Mouse (Mus musculus): ENCODE measurements around the gene C8a. TPM values are rescaled to one million over a fixed set of nuclear protein-coding genes. Genes with fewer than 3 reads are reported as not detected.

C8a gene
- polyA plus RNA-seq, 1 experiment, result not detected

GRCm38 (mm10) chr4:104869581-104869980, 6.6 kb downstream of the C8a start:
- H3ac ChIP-seq (ENCODE audit: control insufficient read depth, insufficient read length), result no peak overlapping the region
- no peaks in the 10 kb centered on the region for H3K27me3 ChIP-seq (ENCODE audit: control insufficient read depth, insufficient read depth, insufficient read length)
- no peak overlapping the region for H3K4me3 ChIP-seq
- TF ChIP-seq E2F4 (IDR thresholded peaks at IDR 0.05; ENCODE audit: insufficient read depth) (no peak), TCF12 (IDR thresholded peaks at IDR 0.05; ENCODE audit: insufficient read depth, poor library complexity, severe bottlenecking) (no peak), POLR2A (IDR thresholded peaks at IDR 0.05; ENCODE audit: insufficient read length, low read depth) (no peak), POLR2AphosphoS2 (IDR thresholded peaks at IDR 0.05; ENCODE audit: insufficient read length, low read depth) (no peak), MYOD1 (IDR thresholded peaks at IDR 0.05; ENCODE audit: control insufficient read depth in 1 of 3, insufficient read length in 2 of 3, low read depth in 2 of 3) (no peak), MAX (IDR thresholded peaks at IDR 0.05; ENCODE audit: low read depth) (no peak), SRF (IDR thresholded peaks at IDR 0.05; ENCODE audit: control insufficient read depth, insufficient read length, low read depth) (no peak), TCF3 (IDR thresholded peaks at IDR 0.05; ENCODE audit: insufficient read length, low read depth) (no peak), REST (IDR thresholded peaks at IDR 0.05; ENCODE audit: insufficient read depth, insufficient read length) (no peak), CEBPB (IDR thresholded peaks at IDR 0.05; ENCODE audit: insufficient read depth, poor library complexity, severe bottlenecking) (no peak), MYOG (IDR thresholded peaks at IDR 0.05; ENCODE audit: control insufficient read depth in 1 of 3, insufficient read depth in 1 of 3, insufficient read length in 2 of 3, low read depth in 2 of 3) (no peak), USF1 (IDR thresholded peaks at IDR 0.05; ENCODE audit: low read depth) (no peak)
- no peaks in the 10 kb centered on the region for H3K36me3 ChIP-seq (ENCODE audit: control insufficient read depth, insufficient read depth)
- H3K79me2 ChIP-seq (ENCODE audit: control insufficient read depth, insufficient read depth), result no peaks in the 10 kb centered on the region
- H3K4me2 ChIP-seq (ENCODE audit: low read depth), result no peak overlapping the region

DNA sequence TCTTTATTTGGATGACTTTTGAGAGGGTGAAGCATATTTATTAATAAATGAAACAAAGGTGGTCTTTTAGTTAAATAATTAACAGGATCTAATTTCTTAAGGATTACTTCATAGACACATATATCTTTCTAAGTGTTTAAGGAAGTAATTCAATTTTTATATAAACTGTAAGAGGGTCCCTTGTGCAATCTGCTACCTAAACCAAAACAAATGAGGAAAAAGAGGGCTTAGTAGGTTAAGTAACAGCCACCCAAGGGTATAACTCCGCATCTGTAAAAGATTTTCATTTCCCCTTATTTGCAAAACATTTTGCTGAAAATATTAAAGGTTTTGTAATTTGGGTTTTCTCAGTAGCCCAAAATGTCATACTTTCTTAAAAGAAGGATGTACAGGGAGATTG, 11.8 kb downstream of the C8a start:
- no peak for TF ChIP-seq MYOD1 (IDR thresholded peaks at IDR 0.05; ENCODE audit: control insufficient read depth in 1 of 3, insufficient read length in 2 of 3, low read depth in 2 of 3)
- TF ChIP-seq TCF3 (IDR thresholded peaks at IDR 0.05; ENCODE audit: insufficient read length, low read depth), result no peak
- TF ChIP-seq TCF12 (IDR thresholded peaks at IDR 0.05; ENCODE audit: insufficient read depth, poor library complexity, severe bottlenecking), result no peak
- TF ChIP-seq MYOG (IDR thresholded peaks at IDR 0.05; ENCODE audit: control insufficient read depth in 1 of 3, insufficient read depth in 1 of 3, insufficient read length in 2 of 3, low read depth in 2 of 3), result no peak
- no peak for TF ChIP-seq MAX (IDR thresholded peaks at IDR 0.05; ENCODE audit: low read depth)
- no peak for TF ChIP-seq CEBPB (IDR thresholded peaks at IDR 0.05; ENCODE audit: insufficient read depth, poor library complexity, severe bottlenecking)
- TF ChIP-seq REST (IDR thresholded peaks at IDR 0.05; ENCODE audit: insufficient read depth, insufficient read length), result no peak
- no peak overlapping the region for H3ac ChIP-seq (ENCODE audit: control insufficient read depth, insufficient read length)
- H3K79me2 ChIP-seq (ENCODE audit: control insufficient read depth, insufficient read depth), result no peaks in the 10 kb centered on the region
- no peak overlapping the region for H3K4me3 ChIP-seq
- no peaks in the 10 kb centered on the region for H3K36me3 ChIP-seq (ENCODE audit: control insufficient read depth, insufficient read depth)
- H3K4me2 ChIP-seq (ENCODE audit: low read depth), result no peak overlapping the region
- no peaks in the 10 kb centered on the region for H3K27me3 ChIP-seq (ENCODE audit: control insufficient read depth, insufficient read depth, insufficient read length)

- Histone ChIP-seq H3K79me2 (ENCODE audit: control insufficient read depth, insufficient read depth) (no peaks in the 10 kb centered on the region), H3K27me3 (ENCODE audit: control insufficient read depth, insufficient read depth, insufficient read length) (no peaks in the 10 kb centered on the region), H3K36me3 (ENCODE audit: control insufficient read depth, insufficient read depth) (no peaks in the 10 kb centered on the region), H3K4me3 (no peak overlapping the region), H3ac (ENCODE audit: control insufficient read depth, insufficient read length) (no peak overlapping the region), H3K4me2 (ENCODE audit: low read depth) (no peak overlapping the region)
- TF ChIP-seq E2F4 (IDR thresholded peaks at IDR 0.05; ENCODE audit: insufficient read depth) (no peak), POLR2A (IDR thresholded peaks at IDR 0.05; ENCODE audit: insufficient read length, low read depth) (no peak), MAX (IDR thresholded peaks at IDR 0.05; ENCODE audit: low read depth) (no peak), SRF (IDR thresholded peaks at IDR 0.05; ENCODE audit: control insufficient read depth, insufficient read length, low read depth) (no peak), MYOD1 (IDR thresholded peaks at IDR 0.05; ENCODE audit: control insufficient read depth in 1 of 3, insufficient read length in 2 of 3, low read depth in 2 of 3) (no peak), TCF3 (IDR thresholded peaks at IDR 0.05; ENCODE audit: insufficient read length, low read depth) (no peak), POLR2AphosphoS2 (IDR thresholded peaks at IDR 0.05; ENCODE audit: insufficient read length, low read depth) (no peak), TCF12 (IDR thresholded peaks at IDR 0.05; ENCODE audit: insufficient read depth, poor library complexity, severe bottlenecking) (no peak), USF1 (IDR thresholded peaks at IDR 0.05; ENCODE audit: low read depth) (no peak), CEBPB (IDR thresholded peaks at IDR 0.05; ENCODE audit: insufficient read depth, poor library complexity, severe bottlenecking) (no peak), MYOG (IDR thresholded peaks at IDR 0.05; ENCODE audit: control insufficient read depth in 1 of 3, insufficient read depth in 1 of 3, insufficient read length in 2 of 3, low read depth in 2 of 3) (no peak), REST (IDR thresholded peaks at IDR 0.05; ENCODE audit: insufficient read depth, insufficient read length) (no peak)
Observed at GRCm38 (mm10) chr4:104861241-104861640, 15.0 kb downstream of the C8a start.

GRCm38 (mm10) chr4:104857823-104858222, 18.4 kb downstream of the C8a start:
- no peak for TF ChIP-seq REST (IDR thresholded peaks at IDR 0.05; ENCODE audit: insufficient read depth, insufficient read length)
- no peak for TF ChIP-seq MYOG (IDR thresholded peaks at IDR 0.05; ENCODE audit: control insufficient read depth in 1 of 3, insufficient read depth in 1 of 3, insufficient read length in 2 of 3, low read depth in 2 of 3)
- TF ChIP-seq TCF3 (IDR thresholded peaks at IDR 0.05; ENCODE audit: insufficient read length, low read depth), result no peak
- no peak for TF ChIP-seq CEBPB (IDR thresholded peaks at IDR 0.05; ENCODE audit: insufficient read depth, poor library complexity, severe bottlenecking)
- no peak for TF ChIP-seq TCF12 (IDR thresholded peaks at IDR 0.05; ENCODE audit: insufficient read depth, poor library complexity, severe bottlenecking)
- no peak for TF ChIP-seq E2F4 (IDR thresholded peaks at IDR 0.05; ENCODE audit: insufficient read depth)
- TF ChIP-seq MAX (IDR thresholded peaks at IDR 0.05; ENCODE audit: low read depth), result no peak
- TF ChIP-seq POLR2A (IDR thresholded peaks at IDR 0.05; ENCODE audit: insufficient read length, low read depth), result no peak
- TF ChIP-seq MYOD1 (IDR thresholded peaks at IDR 0.05; ENCODE audit: control insufficient read depth in 1 of 3, insufficient read length in 2 of 3, low read depth in 2 of 3), result no peak
- no peak for TF ChIP-seq USF1 (IDR thresholded peaks at IDR 0.05; ENCODE audit: low read depth)
- no peak for TF ChIP-seq POLR2AphosphoS2 (IDR thresholded peaks at IDR 0.05; ENCODE audit: insufficient read length, low read depth)
- no peak for TF ChIP-seq SRF (IDR thresholded peaks at IDR 0.05; ENCODE audit: control insufficient read depth, insufficient read length, low read depth)
- Histone ChIP-seq H3K4me2 (ENCODE audit: low read depth) (no peak overlapping the region), H3K79me2 (ENCODE audit: control insufficient read depth, insufficient read depth) (no peaks in the 10 kb centered on the region), H3K36me3 (ENCODE audit: control insufficient read depth, insufficient read depth) (no peaks in the 10 kb centered on the region), H3K27me3 (ENCODE audit: control insufficient read depth, insufficient read depth, insufficient read length) (no peaks in the 10 kb centered on the region), H3ac (ENCODE audit: control insufficient read depth, insufficient read length) (no peak overlapping the region), H3K4me3 (no peak overlapping the region)

Measured in myocyte (in vitro differentiated cells).